Mouse (Mus musculus) cerebellum, adult 2 months (tissue): ENCODE results near the gene Syngr2.
A peak's percentile ranks its signal among the peaks of the same experiment; 100 is the strongest.

Experiments used
- CTCF ChIP-seq: fragments of 200-500 bp; IDR thresholded peaks from 2 replicates; pipeline ENCODE4 v1.5.1; 2011; ENCODE audit warnings: low read depth, mild to moderate bottlenecking, control low read depth, low read length, moderate library complexity, borderline replicate concordance; ENCODE audit not compliant: insufficient read depth
- POLR2A ChIP-seq: fragments of 200-500 bp; IDR thresholded peaks from 2 replicates; pipeline ENCODE4 v1.6.1; 2011; ENCODE audit warnings: low read length, control low read depth, borderline replicate concordance; ENCODE audit not compliant: insufficient read depth

DNA sequence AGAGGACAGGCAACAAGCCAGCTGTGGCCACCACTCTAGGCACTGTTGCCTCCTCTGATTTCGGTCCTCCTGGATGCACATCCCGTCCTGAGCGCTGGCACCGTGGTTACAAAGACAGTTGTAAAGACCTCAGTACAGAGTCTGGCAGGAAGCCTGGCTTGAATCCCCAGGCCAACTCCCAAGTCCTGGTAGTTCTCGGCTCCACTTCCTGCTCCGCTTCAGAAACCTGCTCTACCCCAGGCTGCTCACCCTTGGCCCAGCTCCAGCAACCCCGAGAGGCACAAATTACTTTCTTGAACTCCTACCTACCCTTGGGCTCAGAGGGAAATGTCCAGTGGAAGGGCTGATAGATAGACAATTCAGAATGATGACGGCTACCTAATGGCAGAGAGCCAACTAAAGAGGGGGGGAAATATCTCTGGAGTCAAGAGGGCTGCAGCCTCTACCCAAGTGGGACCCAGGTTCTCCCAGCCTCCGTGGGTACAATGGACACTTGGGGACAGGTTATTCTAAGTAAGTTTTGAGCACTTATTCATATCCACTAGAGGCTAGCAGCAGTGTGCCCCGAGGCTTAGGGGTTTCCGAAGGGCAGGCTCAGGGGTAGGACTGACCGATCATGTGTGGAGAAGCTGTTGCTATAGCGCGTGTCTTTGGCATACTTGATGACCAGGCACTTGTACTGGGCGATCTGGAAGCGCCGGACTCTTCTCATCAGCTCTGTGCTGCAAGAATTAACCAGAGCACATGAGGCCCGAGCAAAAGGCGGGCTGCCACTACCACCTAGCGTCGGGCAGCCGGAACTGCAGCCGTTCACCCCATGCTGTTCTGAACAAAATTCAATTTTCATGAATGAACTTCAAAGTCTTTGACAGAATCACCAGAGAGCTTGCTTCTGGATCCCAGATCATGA is 14.8 kb downstream of the Syngr2 start:
- TF ChIP-seq POLR2A (no peak), CTCF (peak; percentile 97)
